In genomic region chr5:29434228-29434871, GRCm38 (mm10) we compare ENCODE assay signal across 7 mouse cellular contexts. TPM values are rescaled to one million over a fixed set of nuclear protein-coding genes. Genes with fewer than 3 reads are reported as not detected.
DNase-seq lines count a peak whose midpoint lies in the region; ATAC-seq lines count a peak whose summit lies in the region.

Nom1 (plus strand) TSS chr5:29434664.

- peaks cover 12% of the 10 kb centered on the region for H3K4me1 ChIP-seq in intestine, embryonic 15.5 days (replicated peaks)
- peaks cover 27% of the 10 kb centered on the region for H3K4me1 ChIP-seq in midbrain, embryonic 10.5 days

- H3K9me3 ChIP-seq in intestine, embryonic 15.5 days = no peaks in the 10 kb centered on the region
- no peaks in the 10 kb centered on the region for H3K9me3 ChIP-seq in midbrain, embryonic 10.5 days (replicated peaks)

- no peaks in the 10 kb centered on the region for H3K27me3 ChIP-seq in intestine, embryonic 15.5 days (replicated peaks)
- no peaks in the 10 kb centered on the region for H3K27me3 ChIP-seq in midbrain, embryonic 10.5 days (ENCODE audit: low read depth, poor library complexity, severe bottlenecking)

- H3K4me3 ChIP-seq in intestine, embryonic 15.5 days (replicated peaks) = peak within 1 kb of the TSS; percentile 87
- H3K4me3 ChIP-seq in midbrain, embryonic 10.5 days = peak within 1 kb of the TSS; percentile 97

- peak within 1 kb of the TSS; percentile 81 for H3K27ac ChIP-seq in intestine, embryonic 15.5 days
- peak within 1 kb of the TSS; percentile 87 for H3K27ac ChIP-seq in midbrain, embryonic 10.5 days (replicated peaks)

- peak; percentile 93 for DNase-seq in adrenal gland, adult 2 months
- peak; percentile 88 for DNase-seq in embryo, embryonic 11.5 days (ENCODE audit: low read depth, low spot score)
- peak; percentile 83 to 86 for DNase-seq in gastrocnemius, postnatal 36 days
- peak; percentile 89 to 95 for DNase-seq in left cerebral cortex, postnatal 25 days (ENCODE audit: low spot score in 2 of 2)
- peak; percentile 91 for DNase-seq in midbrain, embryonic 10.5 days (ENCODE audit: low spot score)
- DNase-seq in right cerebral cortex, postnatal 4 days = peak; percentile 81

- WGBS in intestine, embryonic 15.5 days = 3% methylated on average over 29 of the region's 29 CpGs
- 4% methylated on average over 29 of the region's 29 CpGs for WGBS in midbrain, embryonic 10.5 days

- intact Hi-C loops in gastrocnemius, postnatal 36 days (cut with DNase I) = no loop called here
- intact Hi-C loops in left cerebral cortex, postnatal 25 days (cut with DNase I) = loop anchor here (1.0 to 2.0 kb wide), 2 partner anchors 56 to 134 kb away; partner anchors contain the start of genes Lmbr1 and Ube3c

- peak within 1 kb of the TSS; percentile 68 for H3K4me2 ChIP-seq in intestine, embryonic 15.5 days (replicated peaks)

- 0 out of 2 replicates have a peak, but pooled peaks cover 7% of the 10 kb centered on the region for H3K36me3 ChIP-seq in intestine, embryonic 15.5 days
- H3K36me3 ChIP-seq in midbrain, embryonic 10.5 days = peaks cover 34% of the 10 kb centered on the region

- peak; percentile 97 for ATAC-seq in intestine, embryonic 15.5 days

- peak within 1 kb of the TSS; percentile 68 for H3K9ac ChIP-seq in intestine, embryonic 15.5 days

RNA-seq across cellular contexts. Expression of gene Nom1, which starts in this region (rescaled TPM):
- total RNA-seq in adrenal gland, adult 2 months (2021) = 10 to 100 TPM; 25.9 to 34.9 TPM
- 2.7 and 2.8 TPM in 2 replicates for polyA plus RNA-seq in adrenal gland, adult 2 months (2012; rRNA removed)
- 10 to 100 TPM in 1 of 2 experiments, 1 to 10 TPM in 1; 8.9 to 10.4 TPM for total RNA-seq in gastrocnemius, postnatal 36 days (2021)
- polyA plus RNA-seq in intestine, embryonic 15.5 days (2015; fragmentation: Nextera tagmentation; extraction: Ambion mirVana) = 28.0 and 31.0 TPM in 2 replicates
- 10 to 100 TPM; 19.2 to 24.8 TPM for total RNA-seq in left cerebral cortex, postnatal 25 days (2021)
- polyA plus RNA-seq in midbrain, embryonic 10.5 days (2016; fragmentation: Nextera tagmentation; extraction: Ambion mirVana) = 27.7 and 33.7 TPM in 2 replicates

Comparison
In these comparisons a context has a peak if more than half of its experiments do, and no peak if none do; other contexts are left out.
1. Peak in every context shown above with its lines: DNase-seq, ATAC-seq, H3K4me3 ChIP-seq and H3K27ac ChIP-seq.